Mouse (Mus musculus) liver, embryonic 13.5 days (tissue): ENCODE measurements around the gene Ankib1. TPM values are rescaled to one million over a fixed set of nuclear protein-coding genes. Genes with fewer than 3 reads are reported as not detected.
A peak's percentile ranks its signal among the peaks of the same experiment; 100 is the strongest.
"Not testable (repeated sequence)": the region's sequence is repeated elsewhere in the genome, so short reads cannot be mapped to it uniquely, and the experiment has no call there.

ENCODE experiments used
- ATAC-seq: fragments of 200-750 bp; cut with Nextera tagmentation; 2 replicates; pipeline ENCODE4 v1.8.0; 2017; ENCODE audit warnings: low read depth, mild to moderate bottlenecking, moderate number of reproducible peaks, moderate library complexity
- DNase-seq: peaks from one replicate; pipeline ENCODE4 v3.0.0; 2022
- H3K27ac ChIP-seq: fragments of 300-500 bp; sonication (generic); 2 replicates; pipeline ENCODE4 v1.5.1; 2015; ENCODE audit warnings: moderate library complexity, mild to moderate bottlenecking, inconsistent platforms
- H3K27me3 ChIP-seq: fragments of 300-500 bp; sonication (generic); 2 replicates; pipeline ENCODE4 v1.6.1; 2015; ENCODE audit warnings: mild to moderate bottlenecking, inconsistent platforms
- H3K36me3 ChIP-seq: fragments of 300-500 bp; sonication (generic); 2 replicates; pipeline ENCODE4 v1.6.1; 2015; ENCODE audit warnings: mild to moderate bottlenecking, inconsistent platforms
- H3K4me1 ChIP-seq: fragments of 300-500 bp; sonication (generic); replicated peaks from 2 replicates; pipeline ENCODE4 v1.6.1; 2015; ENCODE audit warnings: inconsistent platforms
- H3K4me2 ChIP-seq: fragments of 300-500 bp; sonication (generic); 2 replicates; pipeline ENCODE4 v1.6.1; 2015; ENCODE audit warnings: inconsistent platforms, mild to moderate bottlenecking, moderate library complexity
- H3K4me3 ChIP-seq: fragments of 300-500 bp; sonication (generic); replicated peaks from 2 replicates; pipeline ENCODE4 v1.5.1; 2015; ENCODE audit warnings: mild to moderate bottlenecking, inconsistent platforms
- H3K9ac ChIP-seq: fragments of 300-500 bp; sonication (generic); 2 replicates; pipeline ENCODE4 v1.6.1; 2015; ENCODE audit warnings: mild to moderate bottlenecking, inconsistent platforms
- H3K9me3 ChIP-seq: fragments of 300-500 bp; sonication (generic); replicated peaks from 2 replicates; pipeline ENCODE4 v1.6.1; 2016; ENCODE audit warnings: inconsistent platforms
- WGBS: fragments of 180-500 bp; shearing (Covaris S2); methylation state at CpG from one replicate; pipeline ENCODE4 v1.1.7; 2015; ENCODE audit not compliant: insufficient replicate concordance; 5-methylcytosine and 5-hydroxymethylcytosine counted together
- polyA plus RNA-seq: library from polyadenylated mRNA; unstranded; fragments of >200 nt; fragmentation: Nextera tagmentation; extraction: Ambion mirVana; gene quantifications from 2 replicates; pipeline ENCODE4 v1.2.1, GENCODE M21; 2015

The Ankib1 gene
- polyA plus RNA-seq, 1 experiment from 2014 or later, result 3.9 TPM

DNA sequence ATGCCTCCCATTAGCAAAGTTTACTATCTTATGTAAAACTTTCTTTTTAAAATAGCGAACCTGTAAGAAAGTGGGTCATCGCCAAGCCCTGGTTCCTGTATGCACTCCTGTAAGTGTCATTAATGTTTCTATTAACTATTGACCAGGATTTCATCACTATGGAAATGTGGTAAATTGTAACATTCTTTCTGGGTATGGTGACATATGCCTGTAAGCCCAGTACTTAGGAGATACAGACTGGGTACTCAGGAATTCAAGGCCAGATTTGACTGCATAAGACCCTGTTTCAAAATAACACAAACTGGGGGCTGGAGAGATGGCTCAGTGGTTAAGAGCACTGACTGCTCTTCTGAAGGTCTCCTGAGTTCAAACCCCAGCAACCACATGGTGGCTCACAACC, 137.5 kb downstream of the Ankib1 start:
- Histone ChIP-seq H3K27ac (no peak overlapping the region), H3K4me1 (peaks cover 9% of the 10 kb centered on the region), H3K4me2 (no peak overlapping the region), H3K36me3 (no peaks in the 10 kb centered on the region), H3K9me3 (no peaks in the 10 kb centered on the region), H3K27me3 (no peaks in the 10 kb centered on the region), H3K9ac (no peak overlapping the region), H3K4me3 (no peak overlapping the region)
- 73% methylated on average over 2 of the region's 2 CpGs for WGBS
- DNase-seq, result no peak
- no peak for ATAC-seq

DNA sequence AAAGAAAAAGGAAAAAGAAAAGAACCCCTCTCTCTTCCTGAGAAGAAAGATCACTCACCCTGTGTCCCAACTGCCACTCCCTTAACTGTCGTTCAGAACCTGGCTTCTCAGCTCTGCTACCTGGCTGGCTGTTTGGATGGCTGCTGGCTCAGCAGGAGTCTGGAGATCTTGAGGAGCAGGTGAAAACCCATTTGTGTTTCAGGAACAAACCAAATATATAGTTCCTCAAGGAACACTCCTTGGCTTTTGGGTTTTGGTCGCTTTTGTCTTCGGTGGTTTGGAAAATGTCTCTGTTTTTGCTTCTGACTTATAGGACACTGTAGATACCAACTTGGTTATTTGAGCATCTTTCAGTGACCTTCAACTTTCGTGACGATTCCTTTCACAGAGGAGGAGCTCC, 145.6 kb downstream of the Ankib1 start, which contains the start of gene Gatad1:
Gene Gatad1, minus strand, starts transcription at position 101 of the 400 bp plus-strand sequence.
- Histone ChIP-seq H3K9me3 (no peaks in the 10 kb centered on the region; the same call in 1 of the 2 replicates), H3K36me3 (no peaks in the 10 kb centered on the region), H3K4me1 (no peaks in the 10 kb centered on the region), H3K27me3 (no peaks in the 10 kb centered on the region), H3K4me3 (no peak within 1 kb of the TSS), H3K4me2 (no peak within 1 kb of the TSS), H3K27ac (no peak within 1 kb of the TSS), H3K9ac (no peak within 1 kb of the TSS)
- no peak for DNase-seq
- 64% methylated on average over 5 of the region's 5 CpGs for WGBS
- no peak for ATAC-seq

DNA sequence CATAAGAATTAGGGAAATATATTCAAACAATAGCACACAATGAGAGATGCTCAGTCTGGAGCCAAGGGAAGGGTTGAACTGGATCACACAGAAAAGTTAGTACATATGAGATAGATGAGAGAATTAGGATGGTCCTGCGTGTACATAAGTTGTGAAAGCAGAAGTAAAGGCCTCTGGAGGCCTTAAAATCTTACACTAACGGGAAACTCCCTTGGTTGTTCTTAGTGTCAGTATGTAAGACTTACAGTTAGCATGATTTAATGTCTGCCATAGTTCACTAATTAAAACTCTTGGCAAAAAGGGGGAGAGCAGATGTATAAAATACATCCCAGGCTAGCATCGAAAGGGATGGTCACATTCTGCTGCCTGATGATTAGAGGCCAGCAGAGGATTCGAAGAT, 148.9 kb downstream of the Ankib1 start:
- H3K4me1 ChIP-seq, result peaks cover 9% of the 10 kb centered on the region
- H3K4me3 ChIP-seq, result no peak overlapping the region
- H3K4me2 ChIP-seq, result no peak overlapping the region
- H3K27me3 ChIP-seq, result no peaks in the 10 kb centered on the region
- WGBS, result 68% methylated on average over 4 of the region's 4 CpGs
- no peaks in the 10 kb centered on the region; the same call in 1 of the 2 replicates for H3K9me3 ChIP-seq
- ATAC-seq (no peak), DNase-seq (no peak)
- no peaks in the 10 kb centered on the region for H3K36me3 ChIP-seq
- H3K27ac ChIP-seq, result no peak overlapping the region
- no peak overlapping the region for H3K9ac ChIP-seq

DNA sequence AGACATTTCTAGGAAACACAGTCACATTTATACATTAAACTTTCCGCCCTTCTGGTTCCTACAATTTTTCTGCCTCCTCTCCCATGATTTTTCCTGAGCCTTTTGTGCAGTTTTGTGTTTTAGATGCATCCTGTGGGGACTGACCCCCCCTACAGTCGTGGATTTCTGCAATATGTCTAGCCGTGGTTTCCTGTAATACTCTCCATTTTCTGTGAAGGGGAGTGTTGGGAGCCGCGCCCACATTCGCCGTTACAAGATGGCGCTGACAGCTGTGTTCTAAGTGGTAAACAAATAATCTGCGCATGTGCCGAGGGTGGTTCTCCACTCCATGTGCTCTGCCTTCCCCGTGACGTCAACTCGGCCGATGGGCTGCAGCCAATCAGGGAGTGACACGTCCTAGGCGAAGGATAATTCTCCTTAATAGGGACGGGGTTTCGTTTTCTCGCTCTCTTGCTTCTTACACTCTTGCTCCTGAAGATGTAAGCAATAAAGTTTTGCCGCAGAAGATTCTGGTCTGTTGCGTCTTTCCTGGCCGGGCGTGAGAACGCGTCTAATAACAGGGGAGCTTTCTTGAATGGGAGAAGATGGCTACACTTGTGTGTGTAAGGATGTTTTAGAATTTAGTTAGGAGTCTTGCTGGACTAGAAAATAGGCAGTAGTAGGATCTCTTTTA, 149.7 kb downstream of the Ankib1 start:
- H3K4me3 ChIP-seq, H3K27me3 ChIP-seq, H3K36me3 ChIP-seq, H3K9me3 ChIP-seq, H3K27ac ChIP-seq, H3K4me2 ChIP-seq, DNase-seq, H3K9ac ChIP-seq, ATAC-seq: not testable (repeated sequence)
- peaks cover 14% of the 10 kb centered on the region for H3K4me1 ChIP-seq
- 82% methylated on average over 19 of the region's 25 CpGs for WGBS

DNA sequence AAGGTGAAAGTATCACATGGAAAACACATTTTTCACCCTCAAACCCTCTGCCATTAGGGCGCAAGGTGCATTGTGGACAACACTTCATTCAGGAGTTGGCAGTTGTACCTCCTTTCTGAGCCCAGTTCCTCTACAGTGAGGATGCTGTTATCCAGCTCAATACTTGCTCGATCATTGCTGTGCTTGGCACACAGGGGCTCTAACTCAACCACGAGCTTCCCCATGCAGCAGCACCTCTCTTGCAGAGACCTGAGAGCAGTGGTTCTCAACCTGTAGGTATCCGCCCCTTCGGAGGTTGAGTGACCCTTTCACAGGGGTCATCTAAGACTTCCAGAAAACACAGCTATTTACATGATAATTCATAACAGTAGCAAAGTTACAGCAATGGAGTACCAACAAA, 151.1 kb downstream of the Ankib1 start:
- H3K9me3 ChIP-seq, result no peaks in the 10 kb centered on the region
- WGBS, result 63% methylated on average over 5 of the region's 5 CpGs

DNA sequence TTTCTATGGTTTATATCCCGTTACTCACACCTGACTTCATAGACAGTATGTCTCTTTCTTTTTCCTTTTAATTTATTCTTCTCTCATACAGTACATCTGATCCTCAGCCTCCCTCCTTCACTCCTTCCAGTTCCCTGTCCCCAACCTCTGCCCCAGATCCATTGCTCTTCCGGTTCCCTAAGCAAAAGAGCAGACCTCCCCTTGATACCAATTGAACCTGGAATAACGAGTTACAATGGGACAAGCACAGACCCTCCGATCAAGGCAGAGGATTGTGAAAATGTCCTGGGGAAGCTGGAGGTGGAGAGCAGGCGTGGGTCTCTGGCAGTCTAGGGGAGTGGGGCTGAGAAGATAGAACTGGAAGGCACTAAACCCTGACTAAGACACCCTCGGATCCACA, 151.8 kb downstream of the Ankib1 start, which contains the start of gene Tmbim7:
Gene Tmbim7, plus strand, starts transcription at position 301 of the 400 bp plus-strand sequence.
- Histone ChIP-seq H3K27ac (no peak within 1 kb of the TSS), H3K36me3 (no peaks in the 10 kb centered on the region), H3K9me3 (no peaks in the 10 kb centered on the region), H3K4me1 (peaks cover 17% of the 10 kb centered on the region), H3K27me3 (no peaks in the 10 kb centered on the region), H3K4me2 (no peak within 1 kb of the TSS), H3K4me3 (no peak within 1 kb of the TSS), H3K9ac (no peak within 1 kb of the TSS)
- 72% methylated on average over 6 of the region's 6 CpGs for WGBS
- ATAC-seq (no peak), DNase-seq (no peak)

More for the DNA sequence above, 151.1 kb downstream of the Ankib1 start:
- H3K27me3 ChIP-seq, result no peaks in the 10 kb centered on the region
- H3K27ac ChIP-seq, result no peak overlapping the region
- H3K9ac ChIP-seq, result no peak overlapping the region
- no peak overlapping the region for H3K4me3 ChIP-seq
- no peak overlapping the region for H3K4me2 ChIP-seq
- DNase-seq, result no peak
- H3K36me3 ChIP-seq, result no peaks in the 10 kb centered on the region
- no peak for ATAC-seq
- H3K4me1 ChIP-seq, result peaks cover 14% of the 10 kb centered on the region

DNA sequence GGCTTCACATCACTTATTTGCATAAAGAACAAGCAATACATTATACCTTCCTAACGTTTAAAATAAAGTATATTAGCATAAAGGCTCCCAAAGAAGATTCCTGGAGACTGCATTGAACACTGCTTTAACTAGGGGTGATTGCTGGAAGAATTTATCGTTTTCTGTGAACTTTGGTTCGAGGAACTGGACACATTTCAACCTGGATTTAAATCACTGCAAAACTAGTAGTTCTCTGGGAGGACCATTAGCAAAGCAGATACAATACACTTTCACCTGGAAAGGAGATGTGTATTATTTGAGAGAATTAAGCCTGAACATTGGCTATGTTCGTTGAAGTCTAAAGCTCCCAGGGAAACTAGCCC, 153.9 kb downstream of the Ankib1 start:
- Histone ChIP-seq H3K27ac (no peak overlapping the region), H3K9ac (no peak overlapping the region), H3K9me3 (no peaks in the 10 kb centered on the region), H3K4me3 (no peak overlapping the region), H3K4me2 (no peak overlapping the region), H3K36me3 (peaks cover 17% of the 10 kb centered on the region), H3K27me3 (no peaks in the 10 kb centered on the region), H3K4me1 (peaks cover 27% of the 10 kb centered on the region)
- ATAC-seq (no peak), DNase-seq (no peak)
- WGBS, result 59% methylated on average over 4 of the region's 4 CpGs

DNA sequence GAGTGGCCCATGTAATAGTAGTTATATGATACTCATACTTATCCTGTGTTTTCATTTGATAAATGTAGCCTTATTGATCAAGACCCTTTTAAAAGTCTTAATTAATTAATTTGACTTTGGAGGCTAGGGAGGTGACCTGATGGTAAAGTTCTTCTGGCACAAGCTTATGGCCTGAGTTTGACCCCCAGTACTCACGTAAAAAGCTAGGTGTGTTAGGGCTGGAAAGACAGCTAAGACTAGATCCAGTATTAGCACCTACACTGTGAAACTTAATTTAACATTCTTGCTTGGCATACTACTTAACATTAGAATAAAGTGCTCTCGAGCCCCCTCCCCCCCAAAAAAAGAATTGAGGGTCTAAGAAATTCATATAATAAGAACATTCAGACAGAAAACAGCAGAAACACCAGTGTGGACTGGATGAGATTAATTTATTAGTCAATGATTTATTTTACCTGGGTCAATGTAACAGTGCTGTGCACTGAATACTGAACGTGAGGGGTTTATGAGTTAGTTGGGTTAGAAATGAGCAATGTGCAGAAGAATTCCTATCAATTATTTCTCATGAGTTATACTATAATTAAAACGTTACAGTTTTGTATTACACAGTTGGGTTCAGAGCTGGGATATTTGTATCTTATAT, 154.4 kb downstream of the Ankib1 start:
- 39% methylated on average over 4 of the region's 4 CpGs for WGBS
- ATAC-seq (no peak), DNase-seq (no peak)
- H3K9me3 ChIP-seq, result no peaks in the 10 kb centered on the region
- H3K27me3 ChIP-seq, result no peaks in the 10 kb centered on the region
- peak overlapping the region; percentile 99 for H3K4me3 ChIP-seq
- peaks cover 21% of the 10 kb centered on the region for H3K36me3 ChIP-seq
- peak overlapping the region; percentile 83 for H3K4me2 ChIP-seq
- H3K4me1 ChIP-seq, result peaks cover 27% of the 10 kb centered on the region
- no peak overlapping the region for H3K27ac ChIP-seq
- no peak overlapping the region for H3K9ac ChIP-seq

DNA sequence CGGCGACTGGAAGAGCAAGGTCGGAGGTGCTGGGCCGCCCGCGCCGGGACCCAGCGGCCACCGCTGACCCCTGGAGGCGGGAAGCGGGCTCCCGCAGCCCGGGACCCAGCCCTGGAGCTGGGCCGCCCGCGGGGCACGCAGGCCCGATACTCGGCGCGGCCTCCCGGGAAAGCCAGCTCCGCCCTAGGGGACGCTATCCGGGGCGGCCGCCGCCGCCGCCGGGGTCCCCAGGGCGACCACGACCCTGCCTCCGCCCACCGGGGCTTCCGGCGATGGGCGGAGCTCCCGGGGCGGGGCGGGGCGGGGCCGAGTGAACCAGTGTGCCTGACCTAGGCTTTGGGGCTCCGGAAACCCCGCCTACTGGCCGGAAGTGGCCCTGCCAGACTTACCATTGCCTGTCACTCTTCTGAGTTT, 155.0 kb downstream of the Ankib1 start:
- Histone ChIP-seq H3K27me3 (no peaks in the 10 kb centered on the region), H3K4me3 (peak overlapping the region; percentile 99), H3K27ac (peak overlapping the region; percentile 95), H3K9me3 (no peaks in the 10 kb centered on the region), H3K4me2 (peak overlapping the region; percentile 83), H3K36me3 (peaks cover 24% of the 10 kb centered on the region), H3K4me1 (peaks cover 29% of the 10 kb centered on the region), H3K9ac (peak overlapping the region; percentile 94)
- DNase-seq (peak; percentile 89), ATAC-seq (peak; percentile 94)
- 2% methylated on average over 7 of the region's 46 CpGs for WGBS

DNA sequence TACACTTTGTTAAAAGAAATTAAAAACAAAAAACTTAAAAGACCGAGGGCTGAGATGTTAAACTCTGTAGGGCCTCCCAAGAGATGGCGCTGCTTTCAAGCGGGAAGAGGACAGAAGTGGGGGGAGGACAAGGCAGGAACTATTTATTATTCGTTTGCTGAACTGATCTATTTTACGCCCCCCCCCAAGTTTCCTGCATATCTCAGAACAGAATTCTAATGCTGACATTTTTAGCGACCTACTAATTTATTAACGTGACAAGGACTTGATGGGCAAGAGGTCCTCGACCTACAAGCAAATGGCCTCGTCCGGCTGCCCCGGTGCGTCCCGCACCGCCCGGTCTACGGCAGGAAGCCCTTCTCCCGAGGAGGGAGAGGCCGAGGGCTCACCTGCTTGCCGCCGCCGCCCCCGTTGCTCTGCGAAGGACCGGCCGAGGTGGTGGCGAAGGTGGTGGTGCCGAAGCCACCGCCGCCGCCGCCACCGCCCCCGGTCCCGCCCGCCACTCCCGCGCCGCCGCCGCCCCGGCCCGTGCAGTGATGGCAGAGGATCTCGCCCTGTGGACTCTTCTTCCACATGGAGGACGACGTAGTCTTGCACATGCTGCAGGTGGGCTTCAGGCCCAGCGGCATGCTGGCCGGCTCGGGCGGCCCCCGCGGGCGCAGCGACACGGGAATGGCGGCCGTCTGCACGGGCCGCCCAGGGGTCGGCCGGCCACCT, 155.6 kb downstream of the Ankib1 start:
- Histone ChIP-seq H3K27me3 (no peaks in the 10 kb centered on the region), H3K4me3 (peak overlapping the region; percentile 99), H3K4me2 (peak overlapping the region; percentile 83), H3K9ac (peak overlapping the region; percentile 94), H3K9me3 (no peaks in the 10 kb centered on the region), H3K4me1 (peaks cover 29% of the 10 kb centered on the region), H3K27ac (peak overlapping the region; percentile 95), H3K36me3 (peaks cover 25% of the 10 kb centered on the region)
- DNase-seq (peak; percentile 40), ATAC-seq (peak; percentile 71)
- 1% methylated on average over 51 of the region's 60 CpGs for WGBS

DNA sequence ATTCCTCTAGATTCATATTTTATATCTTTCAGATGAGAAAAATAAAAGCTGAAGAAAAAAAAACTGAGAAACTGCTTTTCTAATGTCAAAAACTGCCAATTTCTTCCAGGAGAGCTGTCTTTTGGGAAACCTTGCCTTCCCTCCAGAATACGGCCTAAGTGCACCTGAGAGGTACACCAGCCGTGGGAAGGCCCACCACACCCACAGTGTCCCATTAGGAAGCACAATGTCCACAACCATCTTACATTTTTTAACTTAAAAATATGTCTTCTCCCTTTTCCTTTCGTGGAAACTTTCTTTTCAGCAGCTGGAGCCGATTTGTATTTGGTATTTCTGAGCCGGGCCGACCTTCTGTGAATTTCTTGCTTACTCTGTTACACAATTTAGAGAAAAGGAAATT, 156.2 kb downstream of the Ankib1 start:
- WGBS, result 26% methylated on average over 6 of the region's 6 CpGs
- ATAC-seq (no peak), DNase-seq (no peak)
- H3K9ac ChIP-seq, result peak overlapping the region; percentile 94
- H3K36me3 ChIP-seq, result peaks cover 31% of the 10 kb centered on the region
- no peaks in the 10 kb centered on the region for H3K27me3 ChIP-seq
- H3K4me3 ChIP-seq, result peak overlapping the region; percentile 99
- peaks cover 29% of the 10 kb centered on the region for H3K4me1 ChIP-seq
- H3K4me2 ChIP-seq, result peak overlapping the region; percentile 83
- H3K27ac ChIP-seq, result peak overlapping the region; percentile 13; the same call in 1 of the 2 replicates
- H3K9me3 ChIP-seq, result no peaks in the 10 kb centered on the region
